Mouse (Mus musculus) cerebellum, adult 11-12 months (tissue): ENCODE measurements around the gene Bcl2l1.

Experiments
- DNase-seq: peaks from one replicate; pipeline ENCODE4 v3.0.0; 2022

Gene Bcl2l1

GRCm38 (mm10) chr2:152767618-152768271 lies 63.8 kb downstream of the Bcl2l1 start:
- DNase-seq: no peak

DNA sequence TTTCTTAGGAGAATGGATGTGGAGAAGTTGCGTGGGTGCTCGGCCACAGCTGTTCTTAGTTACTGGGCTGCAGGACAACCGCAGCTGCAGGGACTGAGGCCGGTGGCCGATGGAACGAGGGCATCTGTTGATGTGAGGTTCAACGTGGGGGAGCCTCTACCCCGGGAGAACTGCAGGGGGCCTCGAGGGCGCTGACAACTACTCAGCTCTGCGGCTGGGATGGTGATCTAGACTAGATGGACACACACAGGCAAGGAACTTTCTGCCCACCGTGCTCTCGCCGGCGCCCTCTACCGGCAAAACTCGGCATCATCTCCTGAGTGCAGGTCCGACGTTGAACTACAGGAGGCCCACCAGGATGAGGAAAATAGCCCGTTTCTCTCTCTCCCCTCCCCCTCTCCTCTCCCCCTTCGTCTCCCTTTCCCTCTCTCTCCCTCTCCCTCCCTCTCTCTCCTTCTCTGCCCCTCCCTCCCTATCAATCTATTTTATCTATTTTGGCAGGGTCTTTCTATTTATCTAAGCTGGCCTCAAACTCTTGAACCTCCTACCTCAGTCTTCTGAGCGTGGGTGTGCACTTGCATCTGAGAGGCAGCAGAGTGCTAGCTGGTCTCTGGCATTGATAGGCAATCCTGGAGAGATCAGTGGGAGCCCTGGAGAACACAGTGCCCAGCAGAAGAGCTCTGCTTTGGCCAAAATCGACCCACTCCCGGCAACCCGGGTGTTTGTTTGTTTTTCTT lies 65.0 kb downstream of the Bcl2l1 start:
- DNase-seq: peak; percentile 81

GRCm38 (mm10) chr2:152765045-152765674 lies 66.4 kb downstream of the Bcl2l1 start:
- DNase-seq: no peak

DNA sequence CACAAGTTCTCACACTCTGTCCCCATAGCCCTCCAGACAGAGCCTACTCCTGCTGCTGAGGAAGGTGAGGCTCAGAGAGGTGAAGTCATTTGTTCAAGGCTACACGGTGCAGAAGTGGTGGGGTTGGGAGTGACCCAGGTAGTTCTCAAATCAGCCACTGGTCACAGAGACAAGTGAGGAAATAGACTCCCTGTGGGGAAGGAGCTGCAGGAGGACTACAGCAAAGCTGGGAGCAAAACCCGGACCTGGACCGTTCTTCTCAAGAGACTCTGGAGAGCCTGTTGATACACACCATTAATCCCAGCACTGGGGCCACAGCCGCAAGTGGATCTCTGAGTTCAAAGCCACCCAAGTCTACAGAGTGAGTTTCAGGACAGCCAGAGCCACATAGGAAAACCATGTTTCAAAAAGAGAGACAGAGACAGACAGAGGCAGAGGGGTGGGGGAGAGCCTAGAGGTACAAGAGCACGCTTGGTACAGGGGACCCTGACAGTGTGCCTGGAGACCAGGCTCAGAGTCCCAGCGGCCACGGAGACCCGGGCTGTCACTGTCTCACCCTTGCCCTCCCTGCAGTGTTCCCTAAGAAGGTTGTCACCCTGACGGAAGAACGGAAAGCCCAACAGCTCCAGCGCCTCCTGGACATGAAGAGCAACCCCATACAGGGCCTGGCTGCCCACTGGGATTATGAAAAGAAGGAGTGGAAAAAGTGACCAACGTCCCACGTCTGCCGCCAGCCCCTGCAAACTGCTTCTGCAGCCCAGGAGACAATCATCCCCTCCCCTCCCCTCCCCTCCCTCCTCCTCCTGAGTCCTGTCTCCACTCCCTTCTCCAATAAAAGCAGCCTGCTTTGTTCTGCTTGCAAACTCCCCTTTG lies 67.1 kb downstream of the Bcl2l1 start:
- no peak for DNase-seq

DNA sequence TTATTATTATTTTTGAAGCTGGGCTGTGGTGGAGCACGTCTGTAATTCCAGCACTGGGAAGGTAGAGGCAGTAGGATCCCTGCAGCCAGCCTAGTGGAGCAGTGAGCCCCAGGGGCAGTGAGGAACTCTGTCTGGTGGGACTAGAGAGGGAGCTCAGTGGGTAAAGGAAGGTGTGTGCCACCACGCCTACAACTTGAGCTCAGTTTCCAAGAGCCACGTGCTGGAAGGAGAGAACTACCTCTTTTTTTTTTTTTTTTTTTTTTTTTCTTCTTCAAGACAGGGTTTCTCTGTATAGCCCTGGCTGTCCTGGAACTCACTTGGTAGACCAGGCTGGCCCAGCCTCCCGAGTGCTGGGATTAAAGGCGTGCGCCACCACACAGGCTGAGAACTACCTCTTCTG lies 68.2 kb downstream of the Bcl2l1 start:
- DNase-seq: no peak

- DNase-seq: no peak
Observed at GRCm38 (mm10) chr2:152758351-152758750, 73.2 kb downstream of the Bcl2l1 start.

GRCm38 (mm10) chr2:152757478-152757877 lies 74.0 kb downstream of the Bcl2l1 start:
- DNase-seq: peak; percentile 72

DNA sequence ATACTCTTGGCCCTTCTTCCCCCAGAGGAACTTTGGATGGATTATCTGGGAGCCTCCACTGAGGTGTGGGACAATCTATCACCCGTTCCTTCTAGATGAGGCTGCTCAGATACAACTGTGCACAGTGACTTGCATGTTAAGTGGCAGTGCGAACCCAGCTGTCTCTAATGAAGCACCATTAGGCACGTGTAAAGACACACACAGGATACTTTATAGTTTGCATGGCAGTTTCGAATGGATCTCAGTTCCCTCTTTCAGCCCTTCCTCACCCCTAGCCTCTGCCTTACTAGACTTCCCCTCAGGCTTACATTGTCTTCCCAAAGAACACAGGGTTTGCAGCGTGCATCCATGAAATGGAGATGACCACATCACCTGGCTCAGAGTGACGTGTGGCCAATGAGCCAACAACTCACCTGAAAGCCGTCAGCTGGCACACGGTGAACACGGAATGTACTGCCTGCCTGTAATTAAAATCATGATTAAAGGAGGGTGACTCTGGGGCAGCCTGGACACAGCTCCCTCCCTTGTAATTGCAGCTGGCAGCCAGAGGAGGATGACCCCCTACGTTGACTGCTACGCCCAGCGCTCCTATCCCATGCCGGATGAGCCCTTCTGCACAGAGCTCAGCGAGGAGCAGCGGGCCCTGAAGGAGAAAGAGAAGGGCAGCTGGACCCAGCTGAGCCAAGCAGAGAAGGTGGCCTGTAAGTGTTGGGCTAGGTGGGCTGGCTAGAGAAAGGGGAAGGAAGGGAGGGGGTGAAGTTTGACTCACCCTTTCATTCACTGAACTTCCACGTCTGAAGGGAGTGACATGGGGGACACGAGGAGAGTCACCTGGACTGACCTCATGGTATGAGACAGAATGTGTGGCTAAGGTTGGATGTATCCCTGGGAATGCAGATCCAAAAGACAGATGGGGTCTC lies 74.8 kb downstream of the Bcl2l1 start:
- no peak for DNase-seq

DNA sequence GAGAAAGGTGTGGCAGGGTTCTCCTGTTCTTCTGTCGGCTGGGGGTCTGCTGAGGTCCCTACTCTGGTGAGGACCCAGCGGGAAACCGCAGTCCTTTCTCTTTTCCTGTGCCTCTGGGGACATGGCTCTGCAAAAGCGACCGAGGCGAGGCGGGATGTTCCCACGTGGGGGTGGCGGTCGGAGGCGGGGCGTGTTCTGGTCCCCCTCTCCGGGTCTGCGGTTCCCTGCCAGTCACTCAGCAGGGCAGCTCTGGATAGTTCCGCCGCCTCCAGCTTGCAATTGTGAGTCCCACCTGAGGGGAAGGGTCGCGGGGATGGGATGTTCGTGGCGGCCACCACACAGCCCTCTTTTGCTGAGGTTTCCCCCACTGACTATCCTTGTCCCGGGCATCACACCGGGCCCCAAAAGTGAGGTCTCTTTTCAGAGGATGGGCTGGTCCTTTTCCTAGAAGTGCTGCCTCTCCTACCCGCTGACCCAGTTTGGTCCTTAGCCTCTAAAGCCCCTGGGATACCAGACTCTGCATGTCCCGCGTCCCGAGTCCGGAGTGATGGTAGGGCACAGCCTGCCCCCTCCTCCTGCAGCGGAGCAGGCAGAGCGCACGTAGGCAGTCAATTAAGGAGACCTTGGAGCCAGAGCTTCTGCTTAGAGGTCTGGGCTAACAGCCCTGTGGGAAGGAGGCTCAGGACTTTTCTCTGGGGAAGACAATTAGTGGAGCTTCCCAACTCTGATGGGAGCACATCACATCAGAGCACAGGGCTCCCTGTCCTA lies 77.4 kb downstream of the Bcl2l1 start, which contains the start of gene Cox4i2:
Cox4i2 (plus strand) TSS at position 230 of the 768 bp plus-strand sequence.
- no peak for DNase-seq

- DNase-seq: no peak
Observed at GRCm38 (mm10) chr2:152742435-152742834, 89.1 kb downstream of the Bcl2l1 start.

GRCm38 (mm10) chr2:152741153-152742041 lies 90.1 kb downstream of the Bcl2l1 start:
- no peak for DNase-seq

DNA sequence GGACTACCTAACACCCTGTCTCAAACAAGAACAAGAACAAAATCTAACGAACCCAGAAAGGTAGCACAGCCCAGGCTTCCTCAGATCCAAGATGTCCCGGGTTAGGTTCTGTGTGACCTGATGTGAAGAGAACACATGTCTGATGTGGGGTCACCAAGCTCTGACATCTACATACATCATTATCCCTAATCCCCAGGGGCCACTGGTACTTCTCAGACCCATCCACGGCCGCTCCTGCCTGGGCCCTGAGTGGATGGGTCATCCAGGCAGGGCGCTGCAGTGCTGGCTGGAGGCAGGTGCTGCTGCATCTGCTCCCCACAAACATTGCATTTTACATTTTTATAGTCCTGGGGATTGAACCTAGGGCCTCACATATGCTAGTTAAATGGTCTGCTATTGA lies 91.0 kb downstream of the Bcl2l1 start:
- no peak for DNase-seq

DNA sequence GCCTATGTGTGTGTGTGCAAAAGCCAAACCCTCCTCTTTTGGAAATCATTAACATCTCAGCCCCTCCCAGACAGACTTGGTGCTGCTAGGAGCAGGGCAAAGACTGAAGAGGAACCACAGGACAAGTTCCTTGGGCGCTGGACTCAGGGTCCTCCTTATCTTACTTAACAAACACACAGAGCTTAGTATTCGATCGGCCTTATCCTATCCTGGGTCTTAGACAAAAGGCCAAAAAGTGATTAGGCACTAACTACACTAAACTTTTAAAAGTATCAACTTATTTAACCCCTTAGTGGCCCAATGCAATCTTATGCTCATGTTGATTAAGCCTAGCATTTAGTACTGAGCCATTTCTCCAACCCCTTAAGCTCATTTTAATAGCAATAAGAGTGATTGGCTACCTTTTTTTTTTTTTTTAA lies 91.7 kb downstream of the Bcl2l1 start:
- no peak for DNase-seq

GRCm38 (mm10) chr2:152739031-152739841 lies 92.3 kb downstream of the Bcl2l1 start:
- DNase-seq: peak; percentile 29

- DNase-seq: no peak
Observed at GRCm38 (mm10) chr2:152738341-152738740, 93.2 kb downstream of the Bcl2l1 start.

DNA sequence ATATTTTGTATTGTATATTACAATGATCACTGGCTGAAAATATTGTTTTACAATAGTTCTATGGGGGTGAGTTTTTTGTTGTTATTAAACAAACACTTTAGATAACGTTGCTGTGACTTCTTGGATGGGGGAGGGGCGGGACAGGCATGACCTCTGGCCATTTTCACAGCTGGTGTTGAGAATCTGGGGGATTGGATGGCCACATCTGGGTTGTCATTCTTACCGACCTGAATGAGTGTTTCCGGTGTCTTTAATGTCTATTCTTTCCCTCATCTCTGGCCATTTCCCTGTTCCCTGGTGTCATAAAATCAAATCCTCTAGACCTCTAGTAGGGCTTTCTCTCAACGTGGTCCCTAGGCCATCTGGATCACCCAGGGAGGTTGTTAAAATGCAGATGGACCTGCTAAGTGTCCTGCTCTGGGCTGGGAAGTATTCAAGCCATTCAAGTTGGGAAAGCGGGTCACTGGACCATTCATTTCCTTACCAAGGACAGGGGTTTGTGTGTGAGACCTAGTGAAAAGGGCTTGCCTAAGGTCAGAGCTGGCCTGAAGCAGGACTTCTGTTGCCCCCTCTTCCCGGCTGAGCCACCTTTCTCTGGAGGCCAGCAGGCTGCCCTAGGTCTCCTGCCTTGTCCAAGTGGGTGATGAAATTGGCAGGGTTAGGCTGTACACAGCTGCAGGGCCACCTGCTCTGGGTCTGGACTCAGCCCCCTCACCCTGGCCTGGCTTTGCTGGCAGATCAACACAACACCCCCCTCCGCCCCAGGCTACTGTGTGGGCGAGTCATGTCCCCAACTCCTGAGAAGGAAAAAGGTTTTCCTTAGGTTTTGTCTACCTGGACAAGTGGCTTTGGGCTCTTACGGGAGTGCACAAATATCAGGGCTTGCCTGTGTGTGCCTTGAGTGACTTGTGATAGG lies 94.0 kb downstream of the Bcl2l1 start:
- no peak for DNase-seq

- DNase-seq: peak; percentile 37
Observed at GRCm38 (mm10) chr2:152736748-152737147, 94.8 kb downstream of the Bcl2l1 start.

DNA sequence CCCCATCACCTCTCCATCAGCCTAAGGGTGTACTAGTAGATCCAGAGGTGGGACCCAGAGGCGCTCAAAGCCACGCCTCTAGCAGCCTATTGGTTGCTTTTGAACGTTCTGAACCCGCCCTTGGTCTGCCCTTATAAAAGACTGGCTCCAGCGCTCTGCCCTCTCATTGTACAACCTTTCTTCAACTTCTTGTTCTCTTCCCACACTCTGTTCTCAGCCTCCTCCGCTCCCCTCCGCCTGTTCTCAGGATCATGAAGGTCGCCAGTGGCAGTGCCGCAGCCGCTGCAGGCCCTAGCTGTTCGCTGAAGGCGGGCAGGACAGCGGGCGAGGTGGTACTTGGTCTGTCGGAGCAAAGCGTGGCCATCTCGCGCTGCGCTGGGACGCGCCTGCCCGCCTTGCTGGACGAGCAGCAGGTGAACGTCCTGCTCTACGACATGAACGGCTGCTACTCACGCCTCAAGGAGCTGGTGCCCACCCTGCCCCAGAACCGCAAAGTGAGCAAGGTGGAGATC lies 95.4 kb downstream of the Bcl2l1 start, which contains the start of gene Id1:
Id1 (plus strand) TSS at position 162 of the 512 bp plus-strand sequence.
- peak; percentile 35 for DNase-seq
